Mouse (Mus musculus) naive thymus-derived CD4-positive, alpha-beta T cell, adult 2 months (primary cell): ENCODE data around the gene Astl.

Source experiments
- DNase-seq: peaks from one replicate; pipeline ENCODE4 v3.0.0-alpha.2; 2011; ENCODE audit warnings: low read depth

Astl gene

GRCm38 (mm10) chr2:127324456-127324855 is 14.0 kb upstream of the Astl start:
- peak; percentile 67 for DNase-seq

- DNase-seq = peak; percentile 50
Measured at GRCm38 (mm10) chr2:127328090-127328851, 10.2 kb upstream of the Astl start.

DNA sequence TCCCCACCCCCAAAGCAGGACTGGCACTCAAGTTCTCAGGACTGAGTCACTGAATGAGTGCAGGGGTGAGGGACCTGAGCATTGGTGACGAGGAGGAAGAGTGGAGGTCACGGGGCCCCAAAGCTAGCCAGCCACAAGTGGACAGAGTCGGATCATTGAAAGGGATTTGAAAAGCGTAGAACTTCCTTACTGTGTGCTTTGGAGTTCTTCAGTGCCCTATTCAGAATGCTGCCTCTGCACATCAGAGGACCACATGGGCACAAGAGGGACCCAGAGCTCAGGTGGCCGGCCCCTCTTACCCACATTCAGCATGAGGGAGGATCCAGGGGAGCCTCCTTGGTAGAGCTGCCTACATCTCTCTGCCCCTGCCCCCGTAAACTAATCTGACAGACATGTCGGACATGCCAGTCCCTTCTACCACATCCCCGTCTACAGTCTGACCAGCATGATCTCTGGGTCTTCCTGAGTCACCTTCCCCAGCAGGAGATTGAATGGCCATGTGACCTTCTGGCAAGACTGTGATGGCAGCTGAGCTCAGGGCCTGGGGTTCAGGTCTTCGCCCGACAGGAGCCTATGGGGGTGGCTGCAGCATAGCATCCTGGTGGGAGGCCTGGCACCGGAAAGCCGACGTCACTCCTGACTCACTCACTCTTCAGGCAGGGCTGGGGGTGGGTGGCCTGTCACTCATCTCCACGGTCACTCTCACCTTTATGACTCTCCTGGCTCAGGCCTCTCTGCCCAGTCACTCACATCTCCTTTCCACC is 5.5 kb upstream of the Astl start:
- peak; percentile 62 for DNase-seq

GRCm38 (mm10) chr2:127333945-127334603 is 4.4 kb upstream of the Astl start:
- peak; percentile 83 for DNase-seq

DNA sequence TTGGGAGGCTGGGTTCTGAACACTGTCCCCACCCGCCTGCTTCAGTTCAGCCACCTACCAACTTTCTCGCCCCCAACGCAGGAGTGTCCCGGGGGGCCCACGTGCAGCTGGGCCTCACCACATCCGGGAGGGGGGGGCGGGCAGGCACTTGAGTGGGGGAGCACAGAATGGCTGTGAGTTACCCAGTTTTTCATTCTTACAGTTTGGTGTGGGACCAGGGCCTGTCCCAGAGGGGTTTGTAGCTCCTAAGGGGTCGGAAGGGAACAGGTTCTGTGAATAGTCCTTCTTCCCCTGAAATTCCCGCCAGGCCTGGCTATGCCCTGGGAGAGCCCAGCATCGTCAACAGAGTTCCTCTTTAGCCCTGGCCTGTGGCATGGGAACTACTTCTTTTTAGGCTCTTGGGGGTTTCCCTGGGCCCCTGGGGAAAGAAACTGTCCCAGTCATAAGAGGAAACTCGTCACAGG is 3.3 kb upstream of the Astl start:
- peak; percentile 77 for DNase-seq

GRCm38 (mm10) chr2:127335767-127336496 is 2.5 kb upstream of the Astl start, which contains the start of gene Dusp2:
Gene Dusp2 (plus strand): TSS chr2:127336159.
- DNase-seq = peak; percentile 96

GRCm38 (mm10) chr2:127336497-127336832 is 2.0 kb upstream of the Astl start:
- no peak for DNase-seq

GRCm38 (mm10) chr2:127336885-127337284 is 1.6 kb upstream of the Astl start:
- peak; percentile 52 for DNase-seq

DNA sequence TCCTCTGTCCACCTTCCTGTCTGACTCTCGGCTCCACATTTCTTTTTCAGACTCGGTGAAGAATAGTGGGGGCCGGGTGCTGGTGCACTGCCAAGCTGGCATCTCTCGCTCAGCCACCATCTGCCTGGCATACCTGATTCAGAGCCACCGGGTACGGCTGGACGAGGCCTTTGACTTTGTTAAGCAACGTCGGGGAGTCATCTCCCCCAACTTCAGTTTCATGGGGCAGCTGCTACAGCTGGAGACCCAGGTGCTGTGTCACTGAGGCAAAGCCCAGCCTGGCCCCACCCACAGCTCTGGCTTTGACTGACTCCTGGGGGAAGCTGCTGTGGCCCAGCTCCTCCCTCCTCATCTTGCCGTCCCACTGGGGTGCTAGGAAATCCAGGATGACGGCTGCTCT is 908 bp upstream of the Astl start:
- DNase-seq = peak; percentile 64

DNA sequence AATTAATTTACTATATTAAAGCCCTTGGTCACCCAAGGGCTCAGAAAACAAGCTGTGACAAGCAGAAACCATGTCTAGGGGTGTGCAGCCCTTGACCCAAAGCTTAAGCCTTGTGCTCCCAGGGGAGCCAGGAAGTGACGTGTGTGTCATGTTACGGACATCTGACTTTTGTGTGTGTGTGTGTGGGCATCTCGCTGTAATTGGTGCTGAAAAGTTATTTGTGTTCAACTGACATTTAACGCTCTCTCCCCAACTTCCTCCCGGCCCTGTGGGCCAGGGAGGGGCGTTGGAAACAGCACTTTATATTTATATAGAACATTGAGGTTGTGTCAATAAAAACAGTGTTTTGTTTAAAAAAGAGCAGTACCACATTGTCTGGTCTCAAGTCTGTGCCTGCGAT is 427 bp upstream of the Astl start:
- DNase-seq = peak; percentile 61

GRCm38 (mm10) chr2:127338833-127339232 is 394 bp downstream of the Astl start:
- peak; percentile 81 for DNase-seq

GRCm38 (mm10) chr2:127339262-127339661 is 823 bp downstream of the Astl start:
- peak; percentile 53 for DNase-seq

- DNase-seq = peak; percentile 85
Measured at GRCm38 (mm10) chr2:127341159-127341558, 2.7 kb downstream of the Astl start.

DNA sequence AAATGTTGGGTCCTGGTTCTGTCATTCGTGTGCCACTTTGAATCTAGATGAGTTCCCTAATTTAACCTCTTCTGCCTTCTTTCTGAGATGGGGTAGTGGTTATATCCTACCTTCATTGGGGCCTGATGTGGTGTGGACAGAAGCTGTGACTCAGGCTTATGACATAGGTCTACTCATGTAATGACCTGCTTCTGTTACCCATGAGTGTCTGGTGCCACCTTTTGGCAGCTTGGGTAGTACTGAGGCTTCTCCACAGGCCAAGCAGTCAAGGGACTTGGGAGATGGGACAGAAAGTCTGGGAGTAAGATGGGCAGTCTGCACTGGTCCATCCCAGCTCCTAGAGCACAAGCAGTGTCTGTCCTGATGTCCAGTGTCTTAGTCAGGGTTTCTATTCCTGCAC is 7.9 kb downstream of the Astl start:
- peak; percentile 54 for DNase-seq

DNA sequence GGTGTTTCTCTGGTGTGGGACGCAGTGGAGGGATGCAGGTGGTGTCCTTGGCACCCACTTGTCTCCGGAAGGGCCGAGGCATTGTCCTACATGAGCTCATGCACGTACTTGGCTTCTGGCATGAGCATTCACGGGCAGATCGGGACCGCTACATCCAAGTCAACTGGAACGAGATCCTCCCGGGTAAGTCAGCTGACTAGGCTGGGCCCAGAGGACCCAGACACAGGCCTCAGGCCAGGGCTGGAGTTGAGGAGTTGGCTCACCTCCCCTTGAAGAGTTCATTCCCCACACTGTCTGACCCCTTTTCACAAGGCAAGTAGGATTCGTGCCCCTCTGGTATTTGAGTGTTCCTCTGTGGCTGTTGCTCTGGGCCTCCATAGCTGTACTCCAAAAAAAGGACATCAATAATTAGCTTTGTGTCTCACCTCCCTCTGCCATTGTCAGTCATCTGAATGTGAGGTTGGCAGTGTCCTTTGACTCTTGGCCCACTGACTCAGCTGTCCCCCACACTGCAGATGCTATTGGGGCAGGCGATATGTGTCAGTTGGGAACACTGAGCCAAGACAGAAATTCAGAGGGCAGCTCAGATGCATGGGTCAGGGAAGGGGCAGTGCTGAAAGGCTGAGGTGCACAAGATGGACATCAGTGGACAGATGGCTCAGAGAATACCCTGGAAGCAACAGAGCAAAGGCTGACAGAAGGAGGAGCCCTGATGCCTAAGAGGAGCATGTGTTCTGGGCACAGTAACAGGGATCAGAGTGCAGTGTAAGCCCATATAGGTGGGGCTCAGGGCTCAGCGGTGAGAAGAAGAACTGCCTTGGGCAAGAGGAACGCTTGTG is 8.9 kb downstream of the Astl start:
- DNase-seq = no peak

GRCm38 (mm10) chr2:127353881-127354280 is 15.4 kb downstream of the Astl start:
- no peak for DNase-seq

DNA sequence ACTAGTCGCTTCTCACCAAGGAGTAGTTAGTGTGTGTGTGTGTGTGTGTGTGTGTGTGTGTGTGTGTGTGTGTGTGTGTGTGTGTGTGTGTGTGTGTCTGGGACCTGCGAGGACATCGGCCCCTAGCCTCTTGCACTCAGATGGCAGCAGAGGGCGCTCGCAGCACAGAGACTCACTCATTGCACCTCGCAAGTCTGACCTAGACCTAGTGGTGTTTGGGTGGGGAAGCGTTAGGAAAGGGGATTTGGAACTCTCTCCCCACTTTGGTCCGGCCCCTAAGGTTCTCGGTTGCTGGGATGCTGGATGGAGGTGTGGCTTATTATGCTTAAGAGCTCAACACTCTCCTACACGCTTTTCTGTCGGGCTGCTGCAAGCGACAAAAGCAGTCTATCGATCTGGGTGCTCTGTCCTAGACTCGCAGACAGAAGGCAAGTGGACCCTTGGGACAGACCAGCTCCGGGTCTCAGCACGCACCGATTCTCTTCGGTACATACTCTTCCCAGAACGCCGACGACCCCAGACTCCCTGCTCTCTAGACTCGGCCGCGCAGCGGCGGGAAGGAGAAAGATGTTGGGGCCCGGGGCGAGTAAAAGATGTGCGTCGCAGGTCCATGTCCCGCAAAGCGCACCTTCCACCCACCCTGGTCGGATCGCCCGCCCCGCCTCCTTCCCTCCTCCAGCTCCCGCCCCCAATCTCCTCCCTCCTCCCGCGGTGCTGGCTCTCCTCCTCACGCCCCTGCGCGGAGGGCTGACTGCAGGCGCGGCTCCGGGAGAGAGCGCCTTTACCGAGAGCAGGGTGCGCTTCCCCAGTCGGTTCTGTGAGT is 24.2 kb downstream of the Astl start, which contains the start of gene Adra2b:
TSS of gene Adra2b (plus strand) at position 750 of the 823 bp plus-strand sequence.
- peak; percentile 79 for DNase-seq

GRCm38 (mm10) chr2:127363282-127363652 is 24.8 kb downstream of the Astl start:
- no peak for DNase-seq

DNA sequence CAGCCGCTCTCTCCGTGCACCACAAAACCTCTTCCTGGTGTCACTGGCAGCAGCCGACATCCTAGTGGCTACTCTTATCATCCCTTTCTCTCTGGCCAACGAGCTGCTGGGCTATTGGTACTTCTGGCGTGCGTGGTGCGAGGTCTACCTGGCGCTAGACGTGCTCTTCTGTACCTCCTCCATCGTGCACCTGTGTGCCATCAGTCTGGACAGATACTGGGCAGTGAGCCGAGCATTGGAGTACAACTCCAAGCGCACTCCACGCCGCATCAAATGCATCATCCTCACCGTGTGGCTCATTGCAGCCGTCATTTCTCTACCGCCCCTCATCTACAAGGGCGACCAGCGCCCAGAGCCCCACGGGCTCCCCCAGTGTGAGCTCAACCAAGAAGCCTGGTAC is 25.3 kb downstream of the Astl start:
- DNase-seq = no peak

- no peak for DNase-seq
Measured at GRCm38 (mm10) chr2:127364452-127364851, 26.0 kb downstream of the Astl start.
